In genomic region chr2:73263172-73263765, GRCm38 (mm10) we compare ENCODE assay signal across 8 mouse cellular contexts. TPM values are rescaled to one million over a fixed set of nuclear protein-coding genes. Genes with fewer than 3 reads are reported as not detected.
DNase-seq lines count a peak whose midpoint lies in the region; ATAC-seq and TF ChIP-seq lines count a peak whose summit lies in the region.
"Had no signal": no experiment of that assay in that cellular context is flagged by ENCODE, and none has a peak within 500 bp of the region (broad histone marks: within the 10 kb centered on the region; RNA-seq: fewer than 3 reads in every experiment).

No protein-coding gene starts in this region.

- ATAC-seq in heart, embryonic 14.5 days (ENCODE audit: insufficient number of reproducible peaks, insufficient read depth, low FRiP score, low read depth), result no peak
- no peak for ATAC-seq in liver, embryonic 14.5 days (ENCODE audit: insufficient read depth)
- ATAC-seq in monocyte, adult 5-6 weeks (replicated peaks; ENCODE audit: insufficient number of reproducible peaks, low FRiP score, low TSS enrichment, poor library complexity, severe bottlenecking), result no peak

- H3K27ac ChIP-seq in heart, embryonic 14.5 days (replicated peaks in 1 of 2; ENCODE audit: control insufficient read depth in 1 of 2, insufficient read depth in 1 of 2, low read depth in 2 of 2, low read length in 2 of 2), result no peak overlapping the region
- no peak overlapping the region for H3K27ac ChIP-seq in liver, embryonic 14.5 days

- H3K4me1 ChIP-seq in E14TG2a.4 (replicated peaks; ENCODE audit: low read depth, low read length), result peaks cover 28% of the 10 kb centered on the region
- H3K4me1 ChIP-seq in heart, embryonic 14.5 days (ENCODE audit: control insufficient read depth in 2 of 2, insufficient read depth in 2 of 2, low read length in 2 of 2), result peaks cover 12 to 16% of the 10 kb centered on the region in 2 experiments
- H3K4me1 ChIP-seq in liver, embryonic 14.5 days (replicated peaks; ENCODE audit: control insufficient read depth in 2 of 2, insufficient read depth in 2 of 2, low read length in 1 of 2), result no peaks in the 10 kb centered on the region; a peak in 1 of 4 replicates

- intact Hi-C loops in left cerebral cortex, postnatal 36 days (cut with DNase I), result loop anchor here (10.0 kb wide), 1 partner anchor 538 kb away; no protein-coding TSS in a partner anchor

- H3K9ac ChIP-seq in heart, embryonic 14.5 days (ENCODE audit: low read length), result peak overlapping the region; percentile 54; the same call in 1 of the 2 replicates
- no peak overlapping the region for H3K9ac ChIP-seq in liver, embryonic 14.5 days (replicated peaks)

- DNase-seq in ES-CJ7 (ENCODE audit: low read depth, low spot score), result peak; percentile 61
- no peak for DNase-seq in liver, embryonic 14.5 days (ENCODE audit: low read depth in 3 of 3, low spot score in 3 of 3)
- DNase-seq in left cerebral cortex, postnatal 36 days (ENCODE audit: low spot score in 2 of 2), result no peak
- no peak for DNase-seq in spleen, postnatal 4 days (ENCODE audit: low spot score in 2 of 2)

- TF ChIP-seq CTCF in E14TG2a.4 (conservative IDR thresholded peaks at IDR 0.05; ENCODE audit: low read length), result no peak
- no peak for TF ChIP-seq CTCF in liver, embryonic 14.5 days (IDR thresholded peaks at IDR 0.05; ENCODE audit: low read depth)

- H3K27me3 ChIP-seq in E14TG2a.4 (ENCODE audit: insufficient read depth, low read length), result peaks cover 76% of the 10 kb centered on the region
- H3K27me3 ChIP-seq in heart, embryonic 14.5 days (ENCODE audit: control insufficient read depth, insufficient read depth, low read length), result peaks cover 61% of the 10 kb centered on the region
- H3K27me3 ChIP-seq in liver, embryonic 14.5 days (ENCODE audit: control insufficient read depth, insufficient read depth, low read length), result peaks cover 67% of the 10 kb centered on the region

- H3K4me3 ChIP-seq in E14TG2a.4 (replicated peaks; ENCODE audit: low read length), result peak overlapping the region; percentile 77
- H3K4me3 ChIP-seq in heart, embryonic 14.5 days (ENCODE audit: control insufficient read depth in 1 of 2, insufficient read depth in 1 of 2, low read depth in 1 of 2, low read length in 2 of 2), result peak overlapping the region; percentile 50 to 53
- 0 out of 4 replicates have a peak overlapping the region, but pooled peaks of 1 of the 2 experiments have one; percentile 6 for H3K4me3 ChIP-seq in liver, embryonic 14.5 days (ENCODE audit: insufficient read depth in 1 of 2, low read depth in 2 of 2, low read length in 2 of 2)

- peak overlapping the region; percentile 95 for H3K4me2 ChIP-seq in heart, embryonic 14.5 days (ENCODE audit: low read length)
- H3K4me2 ChIP-seq in liver, embryonic 14.5 days (ENCODE audit: low read depth), result peak overlapping the region; percentile 1; the same call in 1 of the 2 replicates

- peaks cover 5% of the 10 kb centered on the region for H3K9me3 ChIP-seq in E14TG2a.4 (ENCODE audit: low read length)
- H3K9me3 ChIP-seq in heart, embryonic 14.5 days (ENCODE audit: control insufficient read depth, low read length), result 0 out of 2 replicates have a peak, but pooled peaks cover 4% of the 10 kb centered on the region
- no peaks in the 10 kb centered on the region for H3K9me3 ChIP-seq in liver, embryonic 14.5 days (ENCODE audit: control insufficient read depth, low read length)

- 12% methylated on average over 16 of the region's 16 CpGs for WGBS in heart, embryonic 14.5 days
- WGBS in liver, embryonic 14.5 days (ENCODE audit: insufficient replicate concordance), result 9% methylated on average over 16 of the region's 16 CpGs

- H3K36me3 ChIP-seq in E14TG2a.4 (ENCODE audit: insufficient read depth, low read length), result no peaks in the 10 kb centered on the region
- H3K36me3 ChIP-seq in heart, embryonic 14.5 days (ENCODE audit: control insufficient read depth, insufficient read depth, low read length), result no peaks in the 10 kb centered on the region
- H3K36me3 ChIP-seq in liver, embryonic 14.5 days (replicated peaks; ENCODE audit: control insufficient read depth, insufficient read depth, low read depth), result no peaks in the 10 kb centered on the region

- no peak for TF ChIP-seq EP300 in liver, embryonic 14.5 days (IDR thresholded peaks at IDR 0.05; ENCODE audit: low read depth)

RNA-seq across cellular contexts. Expression of gene Sp9, which starts 8.5 kb away (rescaled TPM):
- polyA plus RNA-seq in heart, embryonic 14.5 days (2014; fragmentation: Nextera tagmentation; extraction: Ambion mirVana), result not detected in 2 replicates
- 0.01 and 0.15 TPM in 2 replicates for polyA plus RNA-seq in liver, embryonic 14.5 days (2012; rRNA removed)
- polyA plus RNA-seq in liver, embryonic 14.5 days (2014; fragmentation: Nextera tagmentation; extraction: Ambion mirVana), result not detected in 2 replicates
- 1 to 10 TPM; 2.8 to 4.6 TPM for total RNA-seq in left cerebral cortex, postnatal 36 days (2021)
- not detected in 3 replicates for total RNA-seq in monocyte, adult 5-6 weeks (2017)
- polyA plus RNA-seq: large intestine, adult 2 months had no signal

RNA-seq across cellular contexts. Expression of gene Ola1, which starts 44.5 kb away (rescaled TPM):
- 62.7 and 67.6 TPM in 2 replicates for polyA plus RNA-seq in heart, embryonic 14.5 days (2014; fragmentation: Nextera tagmentation; extraction: Ambion mirVana)
- polyA plus RNA-seq in liver, embryonic 14.5 days (2012; rRNA removed), result 16.0 and 25.2 TPM in 2 replicates
- polyA plus RNA-seq in liver, embryonic 14.5 days (2014; fragmentation: Nextera tagmentation; extraction: Ambion mirVana), result 43.0 and 44.6 TPM in 2 replicates
- total RNA-seq in left cerebral cortex, postnatal 36 days (2021), result 100 to 1,000 TPM; 101 to 103 TPM
- total RNA-seq in monocyte, adult 5-6 weeks (2017), result 50.7 to 73.3 TPM (median 66.3 TPM) in 3 replicates

RNA-seq across cellular contexts. Expression of gene Scrn3, which starts 49.1 kb away (rescaled TPM):
- polyA plus RNA-seq in heart, embryonic 14.5 days (2014; fragmentation: Nextera tagmentation; extraction: Ambion mirVana), result 13.7 and 14.3 TPM in 2 replicates
- 14.9 and 20.1 TPM in 2 replicates for polyA plus RNA-seq in liver, embryonic 14.5 days (2012; rRNA removed)
- 22.4 and 25.2 TPM in 2 replicates for polyA plus RNA-seq in liver, embryonic 14.5 days (2014; fragmentation: Nextera tagmentation; extraction: Ambion mirVana)
- total RNA-seq in left cerebral cortex, postnatal 36 days (2021), result 10 to 100 TPM; 16.3 to 18.4 TPM
- total RNA-seq in monocyte, adult 5-6 weeks (2017), result 6.3 to 13.4 TPM (median 10.3 TPM) in 3 replicates

RNA-seq across cellular contexts. Expression of gene Cir1, which starts 49.2 kb away (rescaled TPM):
- polyA plus RNA-seq in heart, embryonic 14.5 days (2014; fragmentation: Nextera tagmentation; extraction: Ambion mirVana), result 15.4 and 19.0 TPM in 2 replicates
- polyA plus RNA-seq in liver, embryonic 14.5 days (2012; rRNA removed), result 6.2 and 13.8 TPM in 2 replicates
- 19.2 and 20.5 TPM in 2 replicates for polyA plus RNA-seq in liver, embryonic 14.5 days (2014; fragmentation: Nextera tagmentation; extraction: Ambion mirVana)
- 10 to 100 TPM; 24.3 to 28.3 TPM for total RNA-seq in left cerebral cortex, postnatal 36 days (2021)
- total RNA-seq in monocyte, adult 5-6 weeks (2017), result 25.7 to 34.2 TPM (median 30.7 TPM) in 3 replicates
